Mouse (Mus musculus): ENCODE measurements around the gene Patz1. TPM values are rescaled to one million over a fixed set of nuclear protein-coding genes. Genes with fewer than 3 reads are reported as not detected.

Gene Patz1
- polyA plus RNA-seq, 1 experiment from 2014 or later: 106 TPM

GRCm38 (mm10) chr11:3334141-3334710, 45.6 kb downstream of the Patz1 start:
- H3K4me3 ChIP-seq (replicated peaks): no peak overlapping the region
- ATAC-seq: no peak

GRCm38 (mm10) chr11:3334711-3335316, 46.1 kb downstream of the Patz1 start:
- H3K4me2 ChIP-seq (replicated peaks): no peak overlapping the region
- WGBS: 44% methylated on average over 9 of the region's 9 CpGs
- no peak for ATAC-seq
- no peak overlapping the region for H3K4me3 ChIP-seq (replicated peaks)
- H3K9ac ChIP-seq (replicated peaks): no peak overlapping the region
- no peak overlapping the region for H3K27ac ChIP-seq
- H3K9me3 ChIP-seq: no peaks in the 10 kb centered on the region
- 0 out of 2 replicates have a peak, but pooled peaks cover 5% of the 10 kb centered on the region for H3K27me3 ChIP-seq
- H3K36me3 ChIP-seq: 0 out of 2 replicates have a peak, but pooled peaks cover 10% of the 10 kb centered on the region
- peaks cover 48% of the 10 kb centered on the region for H3K4me1 ChIP-seq (replicated peaks)

More at GRCm38 (mm10) chr11:3334141-3334710, 45.6 kb downstream of the Patz1 start:
- Histone ChIP-seq H3K4me2 (replicated peaks) (no peak overlapping the region), H3K27ac (no peak overlapping the region), H3K27me3 (0 out of 2 replicates have a peak, but pooled peaks cover 5% of the 10 kb centered on the region), H3K36me3 (0 out of 2 replicates have a peak, but pooled peaks cover 10% of the 10 kb centered on the region), H3K9ac (replicated peaks) (no peak overlapping the region), H3K9me3 (no peaks in the 10 kb centered on the region), H3K4me1 (replicated peaks) (peaks cover 48% of the 10 kb centered on the region)
- 91% methylated on average over 11 of the region's 11 CpGs for WGBS

- H3K4me3 ChIP-seq (replicated peaks): no peak overlapping the region
- H3K4me1 ChIP-seq (replicated peaks): peaks cover 40% of the 10 kb centered on the region
- H3K36me3 ChIP-seq: 0 out of 2 replicates have a peak, but pooled peaks cover 10% of the 10 kb centered on the region
- H3K27me3 ChIP-seq: 0 out of 2 replicates have a peak, but pooled peaks cover 5% of the 10 kb centered on the region
- no peak overlapping the region for H3K9ac ChIP-seq (replicated peaks)
- H3K4me2 ChIP-seq (replicated peaks): no peak overlapping the region
- no peak for ATAC-seq
- WGBS: 56% methylated on average over 11 of the region's 11 CpGs
- H3K9me3 ChIP-seq: no peaks in the 10 kb centered on the region
- H3K27ac ChIP-seq: no peak overlapping the region
These were observed 47.1 kb downstream of the Patz1 start for GRCm38 (mm10) chr11:3335651-3336216.

- ATAC-seq: no peak
- Histone ChIP-seq H3K4me3 (replicated peaks) (no peak overlapping the region), H3K4me2 (replicated peaks) (no peak overlapping the region), H3K9ac (replicated peaks) (no peak overlapping the region; the same call in 1 of the 2 replicates), H3K27ac (peak overlapping the region; percentile 85; the same call in 1 of the 2 replicates), H3K9me3 (no peaks in the 10 kb centered on the region), H3K4me1 (replicated peaks) (peaks cover 33% of the 10 kb centered on the region), H3K27me3 (0 out of 2 replicates have a peak, but pooled peaks cover 5% of the 10 kb centered on the region), H3K36me3 (peaks cover 13% of the 10 kb centered on the region)
- 63% methylated on average over 3 of the region's 3 CpGs for WGBS
These were observed 47.9 kb downstream of the Patz1 start for GRCm38 (mm10) chr11:3336602-3337001.

GRCm38 (mm10) chr11:3337173-3337955, 48.7 kb downstream of the Patz1 start:
- Histone ChIP-seq H3K27me3 (0 out of 2 replicates have a peak, but pooled peaks cover 5% of the 10 kb centered on the region), H3K4me1 (replicated peaks) (peaks cover 28% of the 10 kb centered on the region), H3K36me3 (peaks cover 20% of the 10 kb centered on the region), H3K9ac (replicated peaks) (peak overlapping the region; percentile 49; the same call in 1 of the 2 replicates), H3K4me2 (replicated peaks) (peak overlapping the region; percentile 19; the same call in 1 of the 2 replicates), H3K4me3 (replicated peaks) (no peak overlapping the region), H3K9me3 (no peaks in the 10 kb centered on the region), H3K27ac (peak overlapping the region; percentile 85)
- ATAC-seq: peak; percentile 81
- 5% methylated on average over 12 of the region's 12 CpGs for WGBS

GRCm38 (mm10) chr11:3337961-3338360, 49.3 kb downstream of the Patz1 start:
- 44% methylated on average over 5 of the region's 5 CpGs for WGBS
- no peaks in the 10 kb centered on the region for H3K9me3 ChIP-seq
- no peak overlapping the region for H3K4me2 ChIP-seq (replicated peaks)
- no peak overlapping the region for H3K4me3 ChIP-seq (replicated peaks)
- peaks cover 24% of the 10 kb centered on the region for H3K36me3 ChIP-seq
- ATAC-seq: peak; percentile 65; the same call in 1 of the 2 replicates
- 0 out of 2 replicates have a peak, but pooled peaks cover 5% of the 10 kb centered on the region for H3K27me3 ChIP-seq
- H3K4me1 ChIP-seq (replicated peaks): peaks cover 22% of the 10 kb centered on the region
- peak overlapping the region; percentile 85 for H3K27ac ChIP-seq
- peak overlapping the region; percentile 49; the same call in 1 of the 2 replicates for H3K9ac ChIP-seq (replicated peaks)

GRCm38 (mm10) chr11:3341476-3341875, 52.8 kb downstream of the Patz1 start:
- Histone ChIP-seq H3K4me1 (replicated peaks) (peaks cover 16% of the 10 kb centered on the region), H3K4me3 (replicated peaks) (no peak overlapping the region), H3K4me2 (replicated peaks) (no peak overlapping the region), H3K9me3 (no peaks in the 10 kb centered on the region), H3K9ac (replicated peaks) (no peak overlapping the region), H3K27ac (no peak overlapping the region), H3K27me3 (no peaks in the 10 kb centered on the region), H3K36me3 (peaks cover 49% of the 10 kb centered on the region)
- 86% methylated on average over 5 of the region's 5 CpGs for WGBS
- no peak for ATAC-seq

GRCm38 (mm10) chr11:3344916-3345315, 56.2 kb downstream of the Patz1 start:
- Histone ChIP-seq H3K4me3 (replicated peaks) (no peak overlapping the region), H3K36me3 (peaks cover 75% of the 10 kb centered on the region), H3K4me1 (replicated peaks) (peaks cover 23% of the 10 kb centered on the region; the same call in 1 of the 2 replicates), H3K27ac (no peak overlapping the region), H3K27me3 (no peaks in the 10 kb centered on the region), H3K4me2 (replicated peaks) (no peak overlapping the region), H3K9ac (replicated peaks) (no peak overlapping the region), H3K9me3 (no peaks in the 10 kb centered on the region)
- 96% methylated on average over 3 of the region's 3 CpGs for WGBS
- ATAC-seq: no peak

- Histone ChIP-seq H3K9ac (replicated peaks) (no peak overlapping the region), H3K27ac (no peak overlapping the region), H3K4me3 (replicated peaks) (no peak overlapping the region), H3K4me2 (replicated peaks) (no peak overlapping the region), H3K27me3 (no peaks in the 10 kb centered on the region), H3K4me1 (replicated peaks) (peaks cover 23% of the 10 kb centered on the region; the same call in 1 of the 2 replicates), H3K36me3 (peaks cover 89% of the 10 kb centered on the region), H3K9me3 (no peaks in the 10 kb centered on the region)
- no peak for ATAC-seq
- 96% methylated on average over 7 of the region's 7 CpGs for WGBS
These were observed 57.7 kb downstream of the Patz1 start for GRCm38 (mm10) chr11:3346351-3346750.

- Histone ChIP-seq H3K4me2 (replicated peaks) (no peak overlapping the region), H3K27me3 (no peaks in the 10 kb centered on the region), H3K9me3 (no peaks in the 10 kb centered on the region), H3K27ac (peak overlapping the region; percentile 26), H3K4me3 (replicated peaks) (no peak overlapping the region), H3K4me1 (replicated peaks) (peaks cover 23% of the 10 kb centered on the region; the same call in 1 of the 2 replicates), H3K9ac (replicated peaks) (peak overlapping the region; percentile 2; the same call in 1 of the 2 replicates), H3K36me3 (peaks cover 87% of the 10 kb centered on the region)
- WGBS: 60% methylated on average over 12 of the region's 12 CpGs
- ATAC-seq: peak; percentile 80
These were observed 58.6 kb downstream of the Patz1 start for GRCm38 (mm10) chr11:3347091-3347834.

- Histone ChIP-seq H3K27ac (peak overlapping the region; percentile 26), H3K4me1 (replicated peaks) (peaks cover 23% of the 10 kb centered on the region; the same call in 1 of the 2 replicates), H3K36me3 (peaks cover 88% of the 10 kb centered on the region), H3K27me3 (no peaks in the 10 kb centered on the region), H3K9ac (replicated peaks) (peak overlapping the region; percentile 2; the same call in 1 of the 2 replicates), H3K9me3 (no peaks in the 10 kb centered on the region), H3K4me3 (replicated peaks) (no peak overlapping the region), H3K4me2 (replicated peaks) (no peak overlapping the region)
- ATAC-seq: no peak
These were observed 59.1 kb downstream of the Patz1 start for GRCm38 (mm10) chr11:3347835-3348195.
